In genomic region chr1:12009551-12009846, GRCm38 (mm10) we compare ENCODE assay signal across 21 mouse cellular contexts.
DNase-seq lines count a peak whose midpoint lies in the region; ATAC-seq and TF ChIP-seq lines count a peak whose summit lies in the region.
"Had no signal": no experiment of that assay in that cellular context is flagged by ENCODE, and none has a peak within 500 bp of the region (broad histone marks: within the 10 kb centered on the region; RNA-seq: fewer than 3 reads in every experiment).

No protein-coding gene starts in this region.

- DNase-seq in heart, postnatal 36 days, result no peak
- DNase-seq in kidney, adult 11 months, result no peak
- no peak for DNase-seq in stomach, postnatal 0 days (ENCODE audit: low spot score)
- DNase-seq: adrenal gland, adult 8-10 months; adrenal gland, postnatal 36 days; B cell, adult 2 months; cerebellum, adult 2 months; cerebellum, postnatal 10 days; gastrocnemius, postnatal 36 days; heart, adult 11 months; heart, postnatal 10 days had no signal

- peak overlapping the region; percentile 42 for H3K27ac ChIP-seq in heart, embryonic 13.5 days (replicated peaks)
- 0 out of 2 replicates have a peak overlapping the region, but pooled peaks have one; percentile 10 for H3K27ac ChIP-seq in kidney, embryonic 16.5 days (ENCODE audit: low read length)
- H3K27ac ChIP-seq in stomach, embryonic 14.5 days (ENCODE audit: low read length), result peak overlapping the region; percentile 71
- H3K27ac ChIP-seq in stomach, postnatal 0 days (replicated peaks), result no peak overlapping the region; the same call in 1 of the 2 replicates
- H3K27ac ChIP-seq in neural tube, embryonic 15.5 days (replicated peaks), result no peak overlapping the region
- H3K27ac ChIP-seq: embryonic facial prominence, embryonic 10.5 days; forebrain, embryonic 10.5 days had no signal

- H3K4me1 ChIP-seq in heart, embryonic 13.5 days, result no peaks in the 10 kb centered on the region
- H3K4me1 ChIP-seq in kidney, embryonic 16.5 days (ENCODE audit: insufficient read depth, low read length), result no peaks in the 10 kb centered on the region
- H3K4me1 ChIP-seq in stomach, embryonic 14.5 days (ENCODE audit: control insufficient read depth, insufficient read depth, low read length), result no peaks in the 10 kb centered on the region
- H3K4me1 ChIP-seq in stomach, postnatal 0 days (replicated peaks; ENCODE audit: control insufficient read depth, insufficient read depth), result no peaks in the 10 kb centered on the region
- H3K4me1 ChIP-seq in neural tube, embryonic 15.5 days, result no peaks in the 10 kb centered on the region
- H3K4me1 ChIP-seq: embryonic facial prominence, embryonic 10.5 days; forebrain, embryonic 10.5 days had no signal

- H3K9ac ChIP-seq in heart, embryonic 13.5 days, result no peak overlapping the region
- no peak overlapping the region for H3K9ac ChIP-seq in kidney, embryonic 16.5 days (replicated peaks; ENCODE audit: low read length)
- no peak overlapping the region for H3K9ac ChIP-seq in stomach, embryonic 14.5 days (replicated peaks; ENCODE audit: low read depth, low read length)
- no peak overlapping the region for H3K9ac ChIP-seq in stomach, postnatal 0 days (ENCODE audit: low read length)
- H3K9ac ChIP-seq in neural tube, embryonic 15.5 days (replicated peaks), result no peak overlapping the region

- no peaks in the 10 kb centered on the region for H3K27me3 ChIP-seq in heart, embryonic 13.5 days (replicated peaks)
- no peaks in the 10 kb centered on the region for H3K27me3 ChIP-seq in kidney, embryonic 16.5 days (ENCODE audit: insufficient read depth, low read length)
- no peaks in the 10 kb centered on the region for H3K27me3 ChIP-seq in stomach, embryonic 14.5 days (ENCODE audit: control insufficient read depth, insufficient read depth, low read length)
- H3K27me3 ChIP-seq in stomach, postnatal 0 days (ENCODE audit: control insufficient read depth, insufficient read depth, low read length), result no peaks in the 10 kb centered on the region
- no peaks in the 10 kb centered on the region for H3K27me3 ChIP-seq in neural tube, embryonic 15.5 days (replicated peaks)

- H3K4me2 ChIP-seq in heart, embryonic 13.5 days, result no peak overlapping the region
- H3K4me2 ChIP-seq in kidney, embryonic 16.5 days (replicated peaks; ENCODE audit: low read depth, low read length), result no peak overlapping the region
- H3K4me2 ChIP-seq in stomach, embryonic 14.5 days (replicated peaks; ENCODE audit: low read depth, low read length), result no peak overlapping the region
- no peak overlapping the region for H3K4me2 ChIP-seq in stomach, postnatal 0 days (replicated peaks; ENCODE audit: low read depth)
- no peak overlapping the region for H3K4me2 ChIP-seq in neural tube, embryonic 15.5 days

- TF ChIP-seq CTCF in stomach, postnatal 0 days (IDR thresholded peaks at IDR 0.05; ENCODE audit: low read depth), result no peak

- H3K36me3 ChIP-seq in heart, embryonic 13.5 days, result no peaks in the 10 kb centered on the region
- no peaks in the 10 kb centered on the region for H3K36me3 ChIP-seq in kidney, embryonic 16.5 days (ENCODE audit: insufficient read depth, low read length)
- H3K36me3 ChIP-seq in stomach, embryonic 14.5 days (ENCODE audit: control insufficient read depth, insufficient read depth, low read length), result no peaks in the 10 kb centered on the region
- H3K36me3 ChIP-seq in stomach, postnatal 0 days (ENCODE audit: control insufficient read depth, insufficient read depth, low read length), result no peaks in the 10 kb centered on the region
- no peaks in the 10 kb centered on the region for H3K36me3 ChIP-seq in neural tube, embryonic 15.5 days
- H3K36me3 ChIP-seq: embryonic facial prominence, embryonic 10.5 days; forebrain, embryonic 10.5 days; G1E had no signal

- no peak for TF ChIP-seq EP300 in stomach, postnatal 0 days (optimal IDR thresholded peaks at IDR 0.05)

- ATAC-seq in heart, embryonic 13.5 days (ENCODE audit: extremely low read depth, insufficient number of reproducible peaks, low FRiP score, low TSS enrichment), result no peak
- ATAC-seq in kidney, embryonic 16.5 days (ENCODE audit: low FRiP score, low TSS enrichment), result peak; percentile 28; the same call in 1 of the 2 replicates
- peak; percentile 49; the same call in 1 of the 2 replicates for ATAC-seq in stomach, embryonic 14.5 days (ENCODE audit: insufficient number of reproducible peaks, insufficient read depth, low FRiP score, low read depth)
- ATAC-seq in stomach, postnatal 0 days (ENCODE audit: low FRiP score, low TSS enrichment), result no peak
- no peak for ATAC-seq in neural tube, embryonic 15.5 days (ENCODE audit: low FRiP score)
- ATAC-seq: CD4-positive, CD25-positive, alpha-beta regulatory T cell, adult 4 months; forebrain, embryonic 14.5 days had no signal

- H3K4me3 ChIP-seq in heart, embryonic 13.5 days, result no peak overlapping the region
- H3K4me3 ChIP-seq in kidney, embryonic 16.5 days (ENCODE audit: low read length), result no peak overlapping the region
- H3K4me3 ChIP-seq in stomach, embryonic 14.5 days (ENCODE audit: low read depth, low read length), result no peak overlapping the region
- no peak overlapping the region for H3K4me3 ChIP-seq in stomach, postnatal 0 days (ENCODE audit: low read depth, low read length)
- no peak overlapping the region for H3K4me3 ChIP-seq in neural tube, embryonic 15.5 days (replicated peaks)
- H3K4me3 ChIP-seq: embryonic facial prominence, embryonic 10.5 days; erythroblast, embryonic 14.5 days; forebrain, embryonic 10.5 days had no signal

- H3K9me3 ChIP-seq in heart, embryonic 13.5 days, result no peaks in the 10 kb centered on the region
- no peaks in the 10 kb centered on the region for H3K9me3 ChIP-seq in kidney, embryonic 16.5 days (ENCODE audit: low read length)
- H3K9me3 ChIP-seq in stomach, embryonic 14.5 days (ENCODE audit: control insufficient read depth, low read depth, low read length), result no peaks in the 10 kb centered on the region
- no peaks in the 10 kb centered on the region for H3K9me3 ChIP-seq in stomach, postnatal 0 days (ENCODE audit: control insufficient read depth, low read length)
- H3K9me3 ChIP-seq in neural tube, embryonic 15.5 days (replicated peaks), result no peaks in the 10 kb centered on the region
- H3K9me3 ChIP-seq: embryonic facial prominence, embryonic 10.5 days; forebrain, embryonic 10.5 days; G1E had no signal

- intact Hi-C loops in heart, postnatal 36 days (cut with DNase I), result no loop called here

Comparison
In these comparisons a context has a peak if more than half of its experiments do, and no peak if none do; other contexts are left out.
1. ATAC-seq: peak in kidney, embryonic 16.5 days (single experiment) and stomach, embryonic 14.5 days (single experiment); none in heart, embryonic 13.5 days (single experiment), stomach, postnatal 0 days (single experiment) and neural tube, embryonic 15.5 days (single experiment).
2. H3K27ac ChIP-seq: peak in heart, embryonic 13.5 days (single experiment), kidney, embryonic 16.5 days (single experiment) and stomach, embryonic 14.5 days (single experiment); none in stomach, postnatal 0 days (single experiment) and neural tube, embryonic 15.5 days (single experiment).